Mouse (Mus musculus): Measurements from ENCODE around the gene Gm36028.

Gene Gm36028

DNA sequence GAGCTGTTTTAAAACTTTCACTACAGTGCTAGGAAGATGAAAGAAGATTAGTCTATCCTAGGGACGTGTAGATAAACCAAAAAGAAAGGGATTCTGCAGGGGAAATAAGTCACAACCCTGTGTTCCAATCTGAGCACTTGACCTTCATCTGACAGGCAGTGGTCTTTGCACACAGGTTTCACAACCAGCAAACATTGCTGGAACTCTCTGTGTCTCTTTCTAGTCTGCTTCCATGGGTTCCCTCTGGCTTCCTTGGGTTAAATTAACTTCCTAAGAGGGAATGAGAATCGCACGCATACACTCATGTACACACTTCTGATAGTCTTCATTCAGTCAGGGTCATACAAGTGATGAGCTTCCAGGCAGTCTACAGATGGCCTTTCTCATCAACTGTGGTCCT lies 2.9 kb upstream of the Gm36028 start:
- in situ Hi-C loops (cut with MboI, MseI) = no loop called here

DNA sequence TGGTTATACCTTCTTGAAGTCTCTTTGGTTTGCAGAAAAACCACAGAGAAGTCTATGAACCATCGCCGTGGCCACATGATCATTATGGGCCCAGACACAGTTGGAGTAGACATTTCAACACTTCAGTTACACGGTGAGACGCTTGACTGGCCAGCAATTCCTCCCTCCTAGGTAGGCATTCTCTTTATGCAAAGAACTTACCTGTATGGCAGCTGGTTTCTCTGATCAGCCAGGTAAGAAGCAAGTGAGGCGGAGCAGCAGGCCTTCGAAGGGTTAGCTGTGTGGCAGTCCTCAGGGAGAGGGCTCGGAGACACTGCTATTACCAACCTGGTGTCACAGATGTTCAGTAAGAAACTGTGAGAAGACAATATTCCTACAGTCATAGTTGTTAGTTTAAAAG lies 733 bp downstream of the Gm36028 start:
- in situ Hi-C loops (cut with MboI, MseI) = no loop called here

DNA sequence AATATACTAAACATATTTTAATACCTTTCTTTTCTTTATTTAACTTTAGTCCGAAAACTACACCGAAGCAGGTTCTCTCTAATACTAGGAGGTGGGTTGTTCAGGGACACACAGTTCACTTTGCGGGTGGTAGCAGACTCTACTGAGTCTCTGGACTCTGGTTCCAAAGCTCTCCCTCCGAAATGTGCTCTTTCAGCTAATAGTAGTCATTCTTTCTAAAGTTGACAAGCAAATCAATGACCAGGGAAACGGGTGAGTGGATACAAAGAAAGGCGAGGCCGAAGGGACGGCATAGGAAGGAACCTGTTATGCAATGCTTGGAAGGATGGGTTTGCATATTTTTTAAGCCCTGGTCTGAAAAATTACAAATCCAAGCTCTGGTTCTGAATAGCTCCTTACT lies 3.5 kb downstream of the Gm36028 start:
- in situ Hi-C loops (cut with MboI, MseI) = no loop called here

DNA sequence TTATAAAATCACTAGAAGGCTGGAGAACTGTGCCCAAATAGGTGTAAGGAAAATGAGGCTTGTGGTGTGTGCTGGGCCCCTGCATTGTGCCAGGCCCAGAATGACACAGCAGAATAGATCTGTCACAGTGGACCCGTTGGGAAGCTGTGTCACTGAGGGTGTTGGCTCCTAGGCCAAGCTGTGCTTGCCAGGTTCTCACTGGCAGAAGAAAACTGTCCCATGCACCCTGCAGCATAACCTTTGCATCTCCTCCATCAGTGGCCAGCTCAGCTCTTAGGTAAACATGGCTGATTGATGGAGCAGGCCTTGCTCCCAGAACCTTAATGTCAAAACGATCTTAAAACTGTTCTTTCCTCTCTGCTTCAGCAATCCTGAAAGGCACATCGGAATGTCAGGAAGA lies 4.6 kb downstream of the Gm36028 start:
- in situ Hi-C loops (cut with MboI, MseI) = no loop called here

DNA sequence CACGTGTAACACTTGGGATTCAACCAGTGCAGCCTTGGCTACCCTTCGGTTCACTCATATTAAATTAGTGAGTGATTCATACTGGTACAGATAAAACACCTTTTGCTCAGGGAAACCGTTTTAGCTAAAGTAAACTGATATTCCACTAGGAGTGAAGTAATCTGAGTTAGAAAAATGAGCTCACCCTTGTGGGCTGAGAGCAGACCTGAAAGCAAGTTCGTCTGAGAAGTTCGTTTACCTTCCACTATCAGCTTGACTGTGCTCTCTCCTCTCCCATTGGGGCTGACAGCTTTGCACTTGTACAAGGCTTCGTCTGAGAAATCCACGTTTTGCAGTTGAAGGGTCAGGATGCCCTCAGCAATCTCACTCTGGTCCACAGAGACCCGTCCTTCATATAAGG lies 5.4 kb downstream of the Gm36028 start:
- in situ Hi-C loops (cut with MboI, MseI) = no loop called here

DNA sequence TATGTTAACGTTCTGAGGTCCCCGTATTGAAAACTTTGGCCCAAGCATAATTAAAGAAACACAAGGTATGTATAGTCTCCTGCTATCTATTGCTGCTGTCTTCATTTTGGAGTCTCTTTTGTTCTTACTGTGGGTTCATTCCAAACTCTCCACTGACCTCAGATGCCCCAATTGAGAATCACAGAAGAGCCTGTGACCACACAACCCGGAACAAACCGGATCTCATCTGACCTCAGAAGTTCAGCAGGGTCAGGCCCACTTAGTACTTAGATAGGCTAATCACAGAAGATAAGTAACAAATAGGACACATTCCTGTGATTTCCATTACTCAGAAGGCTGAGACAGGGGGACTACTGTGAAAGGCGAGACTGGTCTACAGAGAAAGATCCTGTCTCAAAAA lies 6.4 kb downstream of the Gm36028 start:
- in situ Hi-C loops (cut with MboI, MseI) = no loop called here

DNA sequence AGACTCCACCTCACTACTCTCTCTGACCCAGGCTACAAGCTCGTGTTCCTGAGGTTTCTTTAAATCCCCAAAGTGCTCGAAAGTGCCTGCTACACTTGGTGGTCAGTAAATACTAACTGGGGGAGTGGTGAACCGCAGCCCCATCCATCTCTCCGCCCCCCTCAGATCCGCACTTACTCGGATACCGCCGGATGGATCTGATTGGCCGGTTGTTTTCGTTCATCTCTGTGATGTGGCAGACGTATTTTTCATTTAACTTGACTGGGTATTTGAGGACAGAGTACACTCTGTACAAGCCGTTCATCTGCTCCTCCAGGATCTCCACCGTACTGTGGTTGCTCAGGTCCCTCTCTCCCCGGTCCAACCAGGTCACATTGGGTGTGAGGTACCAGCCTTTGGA lies 6.9 kb downstream of the Gm36028 start:
- in situ Hi-C loops (cut with MboI, MseI) = no loop called here

DNA sequence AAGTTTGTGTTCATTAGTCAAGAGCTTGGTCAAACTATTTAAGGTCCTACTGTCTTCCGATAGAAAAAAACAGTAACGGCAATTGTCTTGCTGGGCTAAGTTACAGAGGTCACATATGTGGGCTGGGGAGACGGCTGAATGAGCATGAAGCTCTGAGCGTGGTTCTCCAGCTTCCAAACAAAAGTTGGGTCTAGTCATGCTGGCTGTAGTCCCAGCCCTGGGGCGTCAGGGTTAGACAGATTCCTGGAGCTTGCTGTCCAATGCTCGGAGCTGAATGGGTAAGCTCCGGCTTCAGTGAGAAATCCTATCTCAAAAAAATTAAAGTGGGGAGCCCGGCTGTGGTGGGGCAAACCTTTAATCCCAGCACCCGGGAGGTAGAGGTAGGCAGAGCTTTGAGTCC lies 7.7 kb downstream of the Gm36028 start:
- in situ Hi-C loops (cut with MboI, MseI) = no loop called here

DNA sequence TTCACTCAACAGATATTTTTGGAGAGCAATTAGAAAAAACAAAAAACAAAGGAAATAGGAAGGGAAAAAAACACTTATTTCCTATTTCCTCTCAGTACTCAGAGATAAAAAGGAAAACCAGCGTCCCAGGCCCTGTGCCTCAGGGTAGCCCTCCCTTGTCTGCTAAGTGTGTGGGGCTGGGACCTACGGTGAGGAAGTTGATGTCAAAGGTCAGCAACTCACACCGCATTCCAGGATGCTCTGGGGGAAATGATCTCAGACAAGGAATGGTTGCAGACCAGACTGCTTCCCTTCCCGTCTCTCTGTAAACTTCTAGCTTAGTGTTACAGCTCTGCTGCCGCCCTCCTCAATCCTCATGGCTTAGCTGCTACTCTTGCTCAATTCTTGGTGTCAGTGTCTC lies 9.6 kb downstream of the Gm36028 start:
- in situ Hi-C loops (cut with MboI, MseI) = no loop called here

DNA sequence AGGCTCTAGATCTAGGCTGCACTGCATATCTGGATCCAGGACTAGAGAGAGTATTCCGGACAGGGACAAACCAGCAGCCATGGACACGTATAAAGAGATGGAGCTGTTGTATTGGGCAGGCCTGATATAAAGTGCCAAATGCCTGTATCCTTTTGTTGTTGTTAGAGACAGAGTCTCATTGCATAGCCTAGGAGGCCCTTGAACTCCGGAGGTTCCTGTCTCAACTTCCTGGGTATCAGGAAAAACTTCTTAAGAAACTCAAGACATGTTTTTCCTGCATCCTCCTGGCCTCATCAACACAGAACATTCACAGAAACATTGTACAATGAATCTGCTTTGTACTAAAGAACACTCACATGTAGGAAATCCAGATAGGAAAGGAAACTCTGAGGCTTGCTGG lies 13.9 kb downstream of the Gm36028 start:
- in situ Hi-C loops (cut with MboI, MseI) = no loop called here

DNA sequence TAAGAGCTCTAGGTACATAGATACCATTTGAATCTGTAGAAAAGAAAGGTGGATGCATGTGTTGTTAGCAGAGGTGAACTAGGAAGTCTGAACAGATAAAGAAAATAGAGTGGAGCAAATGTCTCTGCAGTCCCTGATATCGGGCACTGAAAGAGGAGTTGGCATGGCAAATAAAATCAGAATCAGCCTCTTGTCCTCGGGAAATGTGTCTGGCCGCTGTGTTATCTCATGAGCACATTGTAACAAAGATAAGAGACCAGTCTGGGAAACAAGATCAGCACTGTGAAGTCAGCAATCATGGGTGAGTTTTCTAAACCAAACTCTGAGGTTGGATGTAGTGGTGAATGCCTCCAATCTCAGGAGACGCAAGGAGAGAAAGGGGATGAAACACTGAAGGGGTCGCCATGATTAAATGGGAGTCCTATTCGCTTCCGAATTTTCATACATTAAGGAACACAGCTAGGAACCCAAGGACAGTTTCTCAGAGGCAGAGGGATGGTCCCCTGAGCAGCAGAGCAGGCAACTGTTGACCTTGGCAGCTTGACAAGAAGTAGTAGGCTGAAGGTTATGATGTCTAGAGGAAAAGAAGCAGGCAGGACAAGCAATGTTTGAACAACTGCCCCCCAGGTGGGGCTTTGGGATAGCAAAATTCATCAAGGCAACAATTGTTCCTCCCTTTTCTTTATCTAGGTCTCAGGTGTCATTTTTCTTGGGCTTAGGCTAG lies 15.6 kb downstream of the Gm36028 start:
- in situ Hi-C loops (cut with MboI, MseI) = no loop called here

DNA sequence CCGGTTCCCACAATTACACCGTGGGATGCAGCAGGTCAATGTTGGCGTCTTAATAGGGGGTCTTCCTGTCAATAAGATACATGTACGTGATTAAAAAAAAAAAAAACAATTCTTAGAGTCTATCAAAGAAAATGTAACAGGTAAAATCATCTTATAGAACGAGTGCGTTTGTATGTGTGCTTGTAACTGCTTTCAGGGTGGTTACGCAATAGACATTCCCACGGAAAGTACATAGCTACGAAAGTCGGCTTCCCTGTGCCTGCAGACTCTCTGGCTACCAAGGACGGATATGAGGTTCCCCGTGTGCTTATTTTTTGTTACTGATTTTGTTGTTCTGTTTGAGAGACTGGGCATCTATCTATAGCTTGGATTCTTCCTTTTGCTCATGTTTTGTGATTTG lies 17.2 kb downstream of the Gm36028 start:
- in situ Hi-C loops (cut with MboI, MseI) = no loop called here

DNA sequence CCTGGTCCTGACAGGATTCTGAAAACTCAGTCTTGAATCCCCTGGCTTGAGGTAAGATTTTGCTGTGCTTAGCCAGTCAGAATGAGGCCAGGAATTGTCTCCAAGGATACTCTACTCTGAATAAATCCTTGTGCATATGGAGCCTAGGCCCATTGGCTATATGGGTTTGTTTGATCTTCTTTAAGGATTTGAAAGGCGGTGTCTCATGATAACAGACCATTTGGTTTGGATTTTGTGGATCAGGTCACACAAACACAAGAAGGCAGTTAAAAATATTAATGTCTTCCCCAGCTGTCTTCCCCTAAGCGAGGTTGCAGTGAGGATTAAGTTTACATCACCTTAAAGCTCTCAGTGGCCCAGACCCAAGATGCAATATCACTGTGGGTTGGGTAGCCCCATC lies 18.5 kb downstream of the Gm36028 start:
- in situ Hi-C loops (cut with MboI, MseI) = no loop called here

DNA sequence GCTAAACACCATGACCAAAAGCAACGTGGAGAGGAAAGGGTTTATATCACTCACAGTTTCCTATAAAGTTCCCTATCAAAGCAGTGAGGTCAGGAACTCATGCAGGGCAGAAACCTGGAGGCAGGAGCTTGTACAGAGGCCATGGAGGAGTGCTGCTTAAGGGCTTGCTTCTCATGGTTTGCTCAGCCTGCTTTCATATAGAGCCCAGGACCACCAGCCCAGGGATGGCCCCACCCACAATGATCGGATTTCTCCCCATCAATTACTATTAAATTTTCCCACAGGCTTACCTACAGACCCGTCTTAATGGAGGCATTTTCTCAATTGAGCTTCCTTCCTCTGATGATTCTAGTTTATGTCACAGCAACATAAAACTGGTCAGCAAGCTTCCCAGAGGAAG lies 23.4 kb downstream of the Gm36028 start:
- in situ Hi-C loops (cut with MboI, MseI) = no loop called here

DNA sequence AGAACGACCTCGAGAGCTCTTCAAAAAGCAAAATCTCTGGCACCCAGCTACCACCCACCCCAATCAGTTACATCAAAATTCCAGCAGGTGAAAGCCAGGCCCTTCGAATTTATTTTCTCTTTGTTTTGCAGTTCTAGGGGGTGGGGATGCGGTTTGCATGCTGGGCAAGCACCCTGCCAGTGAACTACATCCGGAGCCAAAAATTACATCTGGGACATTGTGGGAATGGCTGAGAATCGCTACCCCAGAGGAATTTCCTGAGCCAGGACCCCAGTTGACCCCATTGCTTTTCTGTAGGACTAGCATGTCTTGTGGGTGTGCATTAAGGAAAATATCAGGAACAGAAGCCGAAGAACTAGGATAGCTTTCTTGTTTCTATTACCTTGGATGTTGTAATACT lies 29.9 kb downstream of the Gm36028 start:
- in situ Hi-C loops (cut with MboI, MseI) = no loop called here

DNA sequence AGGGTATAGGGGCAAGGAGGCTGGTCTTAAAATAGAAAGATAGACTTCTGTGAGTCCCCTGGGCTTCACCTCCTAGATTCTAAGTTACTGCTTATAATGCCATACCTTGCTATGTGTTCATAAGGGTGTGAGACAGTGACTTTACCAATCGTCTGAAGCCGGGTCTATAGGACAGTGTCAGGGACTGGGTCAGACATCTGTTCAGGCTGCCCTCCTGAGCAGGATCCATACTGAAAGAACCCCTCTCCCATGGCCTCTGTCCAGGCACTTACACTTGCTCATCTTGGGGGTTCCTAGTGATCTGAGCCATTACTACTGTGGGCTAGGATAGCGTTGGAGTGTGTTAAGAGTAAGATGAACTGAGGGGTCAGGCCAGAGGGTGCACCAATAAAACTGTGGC lies 34.7 kb downstream of the Gm36028 start:
- in situ Hi-C loops (cut with MboI, MseI) = no loop called here

DNA sequence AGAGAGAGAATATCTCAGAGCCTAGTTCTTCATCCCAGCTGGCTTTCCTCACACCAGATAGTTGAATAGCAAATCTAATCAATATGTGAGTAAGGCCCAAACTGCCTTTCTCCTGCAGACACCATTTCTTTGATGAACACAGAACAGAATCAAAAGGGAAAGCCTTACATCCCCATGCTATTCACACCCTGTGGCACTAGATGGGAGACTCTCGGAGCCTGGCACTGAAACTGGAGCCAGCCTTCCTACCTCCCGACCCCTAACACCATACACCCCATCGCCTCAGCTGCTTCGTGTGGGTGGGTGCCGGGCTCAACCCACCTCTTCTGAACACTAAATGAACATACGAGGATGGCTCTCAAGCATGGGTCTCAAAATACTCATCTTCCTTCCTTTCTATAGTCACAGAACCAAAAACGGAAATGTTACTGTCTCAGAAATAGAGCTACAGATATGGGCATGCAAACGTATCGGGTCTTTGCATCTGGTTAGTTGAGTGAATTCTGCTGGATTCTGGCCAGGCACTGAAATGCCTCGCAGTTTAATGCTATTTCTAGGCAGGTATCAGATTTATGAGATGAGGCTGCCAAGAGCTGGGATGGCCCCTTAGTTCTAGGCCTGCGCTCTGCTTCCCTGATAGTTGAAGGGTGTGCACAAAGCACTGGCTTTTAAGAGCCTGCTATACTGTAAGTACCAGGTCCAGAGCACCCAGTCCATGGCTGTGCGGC lies 36.0 kb downstream of the Gm36028 start:
- in situ Hi-C loops (cut with MboI, MseI) = no loop called here

DNA sequence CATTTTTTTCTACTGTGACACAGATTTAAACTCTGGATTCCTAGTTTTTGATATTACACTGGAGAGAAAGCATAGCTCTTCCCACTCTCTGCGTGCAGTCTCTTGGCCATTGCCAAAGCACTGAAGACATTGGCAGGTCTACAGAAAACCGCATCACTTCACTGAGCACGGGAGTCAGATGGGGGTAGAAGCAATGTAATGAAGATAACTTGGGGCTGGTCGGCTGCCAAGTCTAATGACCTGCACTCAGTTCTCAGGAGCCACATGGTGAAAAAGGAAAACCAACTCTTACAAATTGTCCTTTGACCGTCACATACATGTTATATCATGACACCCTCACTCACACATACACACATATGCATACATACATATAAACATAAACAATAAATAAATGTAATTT lies 37.0 kb downstream of the Gm36028 start:
- in situ Hi-C loops (cut with MboI, MseI) = no loop called here

DNA sequence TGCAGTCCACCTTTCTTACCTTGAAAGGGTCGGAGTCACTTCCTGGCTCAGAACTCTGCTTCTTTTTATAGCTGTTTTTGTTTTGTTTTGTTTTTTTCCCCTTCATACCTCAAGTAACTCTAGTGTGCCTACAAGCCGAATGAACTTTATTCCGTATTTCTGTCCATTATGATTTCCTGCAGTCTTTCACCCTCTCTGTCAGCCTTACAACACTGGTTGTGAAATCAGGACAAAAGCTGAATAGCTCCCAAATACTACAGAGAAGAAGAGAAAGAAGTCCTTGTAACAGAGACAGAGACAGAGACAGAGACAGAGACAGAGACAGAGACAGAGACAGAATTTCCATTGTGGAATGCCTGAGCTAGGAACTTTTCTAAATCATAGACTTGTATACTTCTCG lies 43.0 kb downstream of the Gm36028 start:
- in situ Hi-C loops (cut with MboI, MseI) = no loop called here

DNA sequence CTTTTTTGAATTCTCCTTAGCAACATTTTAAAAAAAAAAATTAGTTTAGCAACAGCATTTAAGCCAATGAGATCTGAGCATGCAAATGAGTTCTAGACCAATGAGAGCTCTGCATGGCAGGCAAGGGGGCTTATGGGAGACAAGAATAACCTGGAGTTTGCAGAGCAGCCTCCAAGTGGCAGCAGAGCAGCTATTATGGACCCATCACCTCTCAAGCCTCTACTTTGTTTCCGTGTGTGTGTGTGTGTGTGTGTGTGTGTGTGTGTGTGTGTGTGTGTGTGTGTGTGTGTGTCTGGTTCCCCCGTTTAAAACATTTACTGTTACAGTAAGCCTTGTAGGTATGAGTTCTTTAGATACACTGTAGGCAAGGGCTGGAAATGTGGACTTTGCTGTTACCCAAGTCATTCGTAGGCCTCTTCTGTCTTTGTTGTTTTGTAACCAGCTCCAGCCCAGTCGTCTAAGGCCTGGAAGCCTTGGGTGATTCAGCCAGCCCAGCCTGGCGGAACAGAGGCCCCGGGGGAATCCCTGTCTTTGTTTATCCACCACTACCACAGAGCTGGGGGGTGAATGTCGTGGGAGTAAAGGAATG lies 46.5 kb downstream of the Gm36028 start:
- in situ Hi-C loops (cut with MboI, MseI) = no loop called here

DNA sequence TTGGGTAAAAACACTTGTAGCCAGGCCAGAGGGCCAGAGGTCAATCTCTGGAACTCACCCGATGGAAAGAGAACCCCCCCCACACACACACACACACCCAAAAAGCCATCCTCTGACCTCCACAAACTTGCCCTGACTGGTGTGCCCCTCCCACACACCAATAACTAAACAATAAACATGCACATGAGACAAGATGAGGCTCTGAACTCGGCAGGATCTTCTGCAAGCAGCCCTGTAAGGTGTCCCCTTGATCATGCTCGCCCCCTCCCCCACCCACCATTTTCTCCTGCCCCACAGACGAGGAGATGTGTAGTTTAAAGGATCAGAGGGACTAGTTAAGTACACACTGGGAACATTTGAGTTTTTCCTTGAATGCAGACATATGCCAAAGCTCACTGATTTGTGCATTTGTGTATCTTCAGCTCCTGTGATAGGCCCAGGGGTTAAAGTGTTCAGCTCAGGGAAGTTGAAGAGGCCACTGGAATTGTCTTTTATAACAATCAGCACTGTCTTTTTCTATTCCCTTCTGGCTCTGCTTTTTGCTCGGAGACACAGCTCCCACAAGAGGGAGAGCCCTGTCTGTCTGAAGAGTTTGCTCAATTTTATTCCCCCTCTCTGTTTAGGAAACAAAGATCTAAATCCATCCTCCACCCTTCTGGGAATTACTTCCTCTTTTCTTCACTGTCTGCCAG lies 47.1 kb downstream of the Gm36028 start:
- in situ Hi-C loops (cut with MboI, MseI) = no loop called here

DNA sequence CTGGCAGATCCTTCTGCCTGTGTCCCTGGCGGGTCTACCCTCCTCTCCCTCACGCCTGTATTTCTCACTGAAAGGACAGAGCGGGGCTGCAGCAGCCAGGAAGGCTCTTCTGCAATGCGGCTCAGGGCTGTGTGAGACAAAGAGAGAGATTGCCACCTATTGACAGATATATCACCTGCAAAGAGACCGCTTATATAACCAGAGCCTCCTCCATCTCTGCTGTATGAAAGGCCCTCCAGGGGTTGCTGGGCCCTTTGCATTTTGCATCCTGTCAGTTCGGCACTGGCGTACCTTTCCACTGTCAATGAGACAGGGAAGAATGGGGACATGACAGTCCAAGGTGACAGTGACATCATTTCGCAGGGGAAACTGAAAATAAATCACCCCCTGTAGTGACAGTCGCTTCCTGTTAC lies 48.5 kb downstream of the Gm36028 start:
- in situ Hi-C loops (cut with MboI, MseI) = no loop called here

DNA sequence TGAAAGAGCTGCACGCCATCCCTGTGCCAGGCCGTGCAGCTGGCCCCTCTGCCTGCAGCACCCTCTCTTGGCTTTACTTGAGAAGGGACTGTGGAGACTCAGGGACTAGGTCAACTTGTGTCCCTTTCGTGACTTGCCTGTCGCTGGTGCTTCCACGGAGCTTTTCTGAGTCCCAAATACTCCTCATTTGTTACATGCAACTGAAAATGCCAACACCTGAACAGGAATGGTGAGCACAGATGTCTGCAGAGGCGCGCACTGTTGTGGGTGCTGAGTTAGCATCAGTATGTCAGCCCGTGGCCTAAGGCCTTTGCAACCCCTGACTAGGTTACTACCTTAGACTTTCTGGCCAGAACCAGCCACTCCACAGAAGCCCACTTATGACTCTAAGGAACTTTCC lies 49.1 kb downstream of the Gm36028 start:
- in situ Hi-C loops (cut with MboI, MseI) = no loop called here

Data from T-helper 17 cell (primary cell).